ENCODE assay signal across 16 mouse cellular contexts in the genomic region with DNA sequence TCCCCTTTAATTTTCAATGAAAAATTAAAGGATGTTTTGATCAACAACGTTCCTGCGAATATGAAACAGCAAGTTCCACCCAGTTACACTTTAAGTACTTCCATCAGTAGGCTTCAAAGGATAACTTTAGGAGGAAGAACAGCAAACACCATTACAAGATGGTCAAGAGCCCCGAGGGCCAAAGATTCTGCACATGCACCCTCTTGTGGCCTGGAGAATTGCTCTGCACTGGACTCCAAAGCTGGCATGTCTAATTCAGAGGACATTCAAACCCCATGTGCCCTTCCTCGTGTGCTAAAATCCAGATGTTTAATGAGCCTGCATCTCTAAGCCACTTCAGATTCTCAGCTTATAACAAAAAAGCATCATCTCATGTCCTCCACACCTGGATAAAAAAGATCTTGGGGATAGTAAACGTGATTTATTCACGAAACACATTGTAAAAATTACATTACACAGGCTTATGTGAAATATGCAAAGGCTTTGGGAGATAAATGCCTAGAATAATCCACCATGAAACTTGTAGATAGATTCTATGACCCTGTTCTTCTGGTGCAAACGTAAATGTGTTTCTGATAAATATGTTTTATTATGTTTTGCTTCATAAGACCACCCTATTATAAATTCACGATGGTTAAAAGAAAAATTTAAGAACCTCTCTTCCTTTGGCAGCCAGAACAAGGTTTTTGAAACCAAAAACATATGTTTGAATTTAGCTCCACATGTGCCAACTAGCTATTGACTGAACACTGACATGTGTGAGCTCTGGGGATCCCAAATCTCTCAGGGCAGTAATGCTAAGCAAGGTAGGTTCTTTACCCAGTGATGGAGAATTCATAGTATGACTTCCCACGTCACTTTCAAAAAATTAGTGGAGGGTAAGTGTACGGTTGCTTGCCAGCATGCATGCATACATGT.
DNase-seq lines count a peak whose midpoint lies in the region; ATAC-seq and TF ChIP-seq lines count a peak whose summit lies in the region.
"Had no signal": no experiment of that assay in that cellular context is flagged by ENCODE, and none has a peak within 500 bp of the region (broad histone marks: within the 10 kb centered on the region; RNA-seq: fewer than 3 reads in every experiment).

No protein-coding gene starts in this region.

- DNase-seq in embryo, embryonic 10.5 days (ENCODE audit: low spot score): peak; percentile 25
- DNase-seq in embryo, embryonic 10 days (ENCODE audit: low spot score): no peak
- DNase-seq in kidney, adult 2 months: no peak
- DNase-seq in kidney, postnatal 14 days: no peak
- DNase-seq in midbrain, postnatal 0 days (ENCODE audit: low spot score): no peak
- DNase-seq in midbrain, embryonic 10.5 days (ENCODE audit: low spot score): no peak
- no peak for DNase-seq in thymus, postnatal 0 days (ENCODE audit: low spot score)
- no peak for DNase-seq in frontal cortex, postnatal 25 days (ENCODE audit: low spot score in 2 of 2)
- DNase-seq: cerebellum, adult 11-12 months; lung, postnatal 36 days; midbrain, embryonic 14.5 days; right cerebral cortex, postnatal 14 days had no signal

- H3K36me3 ChIP-seq in kidney, adult 2 months (ENCODE audit: control insufficient read depth, insufficient read depth, low read length): no peaks in the 10 kb centered on the region
- H3K36me3 ChIP-seq in midbrain, postnatal 0 days (ENCODE audit: insufficient read depth, low read length): no peaks in the 10 kb centered on the region
- no peaks in the 10 kb centered on the region for H3K36me3 ChIP-seq in midbrain, embryonic 10.5 days
- H3K36me3 ChIP-seq: embryonic facial prominence, embryonic 12.5 days; hindbrain, embryonic 15.5 days; kidney, embryonic 15.5 days; liver, embryonic 12.5 days had no signal

- H3K9ac ChIP-seq in midbrain, postnatal 0 days (replicated peaks; ENCODE audit: low read length, poor library complexity, severe bottlenecking): no peak overlapping the region
- H3K9ac ChIP-seq: embryonic facial prominence, embryonic 12.5 days; hindbrain, embryonic 15.5 days; kidney, embryonic 15.5 days; liver, embryonic 12.5 days had no signal

- H3K9me3 ChIP-seq in midbrain, postnatal 0 days (ENCODE audit: low read length): no peaks in the 10 kb centered on the region
- H3K9me3 ChIP-seq in midbrain, embryonic 10.5 days (replicated peaks): no peaks in the 10 kb centered on the region
- H3K9me3 ChIP-seq: embryonic facial prominence, embryonic 12.5 days; hindbrain, embryonic 15.5 days; kidney, embryonic 15.5 days; liver, embryonic 12.5 days had no signal

- H3K4me2 ChIP-seq in midbrain, postnatal 0 days (ENCODE audit: low read depth, low read length, poor library complexity, severe bottlenecking): no peak overlapping the region
- H3K4me2 ChIP-seq: embryonic facial prominence, embryonic 12.5 days; hindbrain, embryonic 15.5 days; kidney, embryonic 15.5 days; liver, embryonic 12.5 days had no signal

- TF ChIP-seq POLR2A in kidney, adult 2 months (IDR thresholded peaks at IDR 0.05; ENCODE audit: low read depth, low read length): no peak

- 81% methylated on average over 10 of the region's 10 CpGs for WGBS in kidney, adult 2 months
- WGBS in midbrain, postnatal 0 days: 75% methylated on average over 10 of the region's 10 CpGs
- WGBS in midbrain, embryonic 10.5 days: 86% methylated on average over 10 of the region's 10 CpGs

- TF ChIP-seq CTCF in kidney, adult 2 months (conservative IDR thresholded peaks at IDR 0.05; ENCODE audit: insufficient read depth, insufficient read length, low read depth, low read length): 0 out of 2 replicates have a peak, but pooled peaks have one; percentile 24
- TF ChIP-seq CTCF in midbrain, postnatal 0 days (IDR thresholded peaks at IDR 0.05): peak; percentile 17; the same call in 1 of the 2 replicates

- no peak overlapping the region for H3K4me3 ChIP-seq in kidney, adult 2 months (ENCODE audit: insufficient read depth, low read depth, low read length)
- no peak overlapping the region for H3K4me3 ChIP-seq in midbrain, postnatal 0 days (ENCODE audit: low read depth, low read length)
- no peak overlapping the region for H3K4me3 ChIP-seq in midbrain, embryonic 10.5 days
- H3K4me3 ChIP-seq: embryonic facial prominence, embryonic 12.5 days; hindbrain, embryonic 15.5 days; kidney, embryonic 15.5 days; liver, embryonic 12.5 days had no signal

- ATAC-seq in midbrain, postnatal 0 days (ENCODE audit: low FRiP score): no peak
- ATAC-seq: liver, embryonic 12.5 days had no signal

- H3K4me1 ChIP-seq in kidney, adult 2 months (ENCODE audit: control insufficient read depth, insufficient read depth, low read length): no peaks in the 10 kb centered on the region
- H3K4me1 ChIP-seq in midbrain, postnatal 0 days (ENCODE audit: insufficient read depth, low read length): no peaks in the 10 kb centered on the region
- H3K4me1 ChIP-seq in midbrain, embryonic 10.5 days: no peaks in the 10 kb centered on the region
- H3K4me1 ChIP-seq: hindbrain, embryonic 15.5 days; kidney, embryonic 15.5 days; liver, embryonic 12.5 days had no signal

- no peak overlapping the region for H3K27ac ChIP-seq in kidney, adult 2 months (ENCODE audit: insufficient read depth, low read depth, low read length)
- no peak overlapping the region for H3K27ac ChIP-seq in midbrain, postnatal 0 days (ENCODE audit: low read depth, low read length)
- H3K27ac ChIP-seq in midbrain, embryonic 10.5 days (replicated peaks): no peak overlapping the region
- H3K27ac ChIP-seq: embryonic facial prominence, embryonic 12.5 days; hindbrain, embryonic 15.5 days; kidney, embryonic 15.5 days; liver, embryonic 12.5 days had no signal

- no peaks in the 10 kb centered on the region for H3K27me3 ChIP-seq in kidney, adult 2 months (replicated peaks; ENCODE audit: control insufficient read depth, insufficient read depth, low read length)
- H3K27me3 ChIP-seq in midbrain, postnatal 0 days (ENCODE audit: insufficient read depth, low read length): no peaks in the 10 kb centered on the region
- H3K27me3 ChIP-seq in midbrain, embryonic 10.5 days (ENCODE audit: low read depth, poor library complexity, severe bottlenecking): no peaks in the 10 kb centered on the region
- H3K27me3 ChIP-seq: embryonic facial prominence, embryonic 12.5 days; hindbrain, embryonic 15.5 days; kidney, embryonic 15.5 days; liver, embryonic 12.5 days had no signal
